Mouse (Mus musculus): ENCODE data around the gene Igsf10. TPM values are rescaled to one million over a fixed set of nuclear protein-coding genes. Genes with fewer than 3 reads are reported as not detected.

The Igsf10 gene
- polyA plus RNA-seq, 1 experiment, result 3.2 TPM

- H3K27ac ChIP-seq (ENCODE audit: insufficient read depth, low read length), result no peak overlapping the region
- H3K36me3 ChIP-seq (ENCODE audit: control insufficient read depth, insufficient read depth, low read length, poor library complexity, severe bottlenecking), result no peaks in the 10 kb centered on the region
- H3K4me3 ChIP-seq (ENCODE audit: low read depth, low read length), result no peak overlapping the region
- H3K9me3 ChIP-seq (replicated peaks; ENCODE audit: control insufficient read depth, insufficient read depth, low read length, poor library complexity, severe bottlenecking), result no peaks in the 10 kb centered on the region
- H3K4me1 ChIP-seq (ENCODE audit: control insufficient read depth, insufficient read depth, low read length), result no peaks in the 10 kb centered on the region
- no peaks in the 10 kb centered on the region for H3K27me3 ChIP-seq (ENCODE audit: control insufficient read depth, insufficient read depth, low read length, poor library complexity, severe bottlenecking)
- H3K9ac ChIP-seq (ENCODE audit: low read depth, poor library complexity, severe bottlenecking), result no peak overlapping the region
- no peak for TF ChIP-seq EP300 (IDR thresholded peaks at IDR 0.05; ENCODE audit: insufficient read depth, low read depth, low read length)
- no peak for TF ChIP-seq CTCF (IDR thresholded peaks at IDR 0.05; ENCODE audit: low read depth, low read length)
- no peak for TF ChIP-seq POLR2A (IDR thresholded peaks at IDR 0.05; ENCODE audit: insufficient read depth, low read length)
Observed at GRCm38 (mm10) chr3:59296563-59297130, 47.5 kb downstream of the Igsf10 start.

- H3K27me3 ChIP-seq (ENCODE audit: control insufficient read depth, insufficient read depth, low read length, poor library complexity, severe bottlenecking), result no peaks in the 10 kb centered on the region
- no peak overlapping the region for H3K4me3 ChIP-seq (ENCODE audit: low read depth, low read length)
- no peaks in the 10 kb centered on the region for H3K4me1 ChIP-seq (ENCODE audit: control insufficient read depth, insufficient read depth, low read length)
- no peak overlapping the region for H3K9ac ChIP-seq (ENCODE audit: low read depth, poor library complexity, severe bottlenecking)
- no peaks in the 10 kb centered on the region for H3K36me3 ChIP-seq (ENCODE audit: control insufficient read depth, insufficient read depth, low read length, poor library complexity, severe bottlenecking)
- H3K9me3 ChIP-seq (replicated peaks; ENCODE audit: control insufficient read depth, insufficient read depth, low read length, poor library complexity, severe bottlenecking), result no peaks in the 10 kb centered on the region
- no peak overlapping the region for H3K27ac ChIP-seq (ENCODE audit: insufficient read depth, low read length)
- no peak for TF ChIP-seq CTCF (IDR thresholded peaks at IDR 0.05; ENCODE audit: low read depth, low read length)
- TF ChIP-seq POLR2A (IDR thresholded peaks at IDR 0.05; ENCODE audit: insufficient read depth, low read length), result no peak
- no peak for TF ChIP-seq EP300 (IDR thresholded peaks at IDR 0.05; ENCODE audit: insufficient read depth, low read depth, low read length)
Observed at GRCm38 (mm10) chr3:59295699-59296562, 48.3 kb downstream of the Igsf10 start.

GRCm38 (mm10) chr3:59293437-59294199 lies 50.6 kb downstream of the Igsf10 start:
- no peaks in the 10 kb centered on the region for H3K36me3 ChIP-seq (ENCODE audit: control insufficient read depth, insufficient read depth, low read length, poor library complexity, severe bottlenecking)
- no peak overlapping the region for H3K9ac ChIP-seq (ENCODE audit: low read depth, poor library complexity, severe bottlenecking)
- no peaks in the 10 kb centered on the region for H3K27me3 ChIP-seq (ENCODE audit: control insufficient read depth, insufficient read depth, low read length, poor library complexity, severe bottlenecking)
- H3K4me1 ChIP-seq (ENCODE audit: control insufficient read depth, insufficient read depth, low read length), result no peaks in the 10 kb centered on the region
- H3K4me3 ChIP-seq (ENCODE audit: low read depth, low read length), result no peak overlapping the region
- no peak for TF ChIP-seq EP300 (IDR thresholded peaks at IDR 0.05; ENCODE audit: insufficient read depth, low read depth, low read length)
- TF ChIP-seq CTCF (IDR thresholded peaks at IDR 0.05; ENCODE audit: low read depth, low read length), result no peak
- no peak for TF ChIP-seq POLR2A (IDR thresholded peaks at IDR 0.05; ENCODE audit: insufficient read depth, low read length)
- H3K27ac ChIP-seq (ENCODE audit: insufficient read depth, low read length), result no peak overlapping the region
- H3K9me3 ChIP-seq (replicated peaks; ENCODE audit: control insufficient read depth, insufficient read depth, low read length, poor library complexity, severe bottlenecking), result no peaks in the 10 kb centered on the region

- Histone ChIP-seq H3K27me3 (ENCODE audit: control insufficient read depth, insufficient read depth, low read length, poor library complexity, severe bottlenecking) (no peaks in the 10 kb centered on the region), H3K4me1 (ENCODE audit: control insufficient read depth, insufficient read depth, low read length) (no peaks in the 10 kb centered on the region), H3K4me3 (ENCODE audit: low read depth, low read length) (no peak overlapping the region), H3K36me3 (ENCODE audit: control insufficient read depth, insufficient read depth, low read length, poor library complexity, severe bottlenecking) (no peaks in the 10 kb centered on the region), H3K9me3 (replicated peaks; ENCODE audit: control insufficient read depth, insufficient read depth, low read length, poor library complexity, severe bottlenecking) (peaks cover 4% of the 10 kb centered on the region), H3K9ac (ENCODE audit: low read depth, poor library complexity, severe bottlenecking) (no peak overlapping the region), H3K27ac (ENCODE audit: insufficient read depth, low read length) (no peak overlapping the region)
- TF ChIP-seq CTCF (IDR thresholded peaks at IDR 0.05; ENCODE audit: low read depth, low read length) (no peak), EP300 (IDR thresholded peaks at IDR 0.05; ENCODE audit: insufficient read depth, low read depth, low read length) (no peak), POLR2A (IDR thresholded peaks at IDR 0.05; ENCODE audit: insufficient read depth, low read length) (no peak)
Observed at GRCm38 (mm10) chr3:59290551-59290950, 53.6 kb downstream of the Igsf10 start.

GRCm38 (mm10) chr3:59278620-59279019 lies 65.6 kb downstream of the Igsf10 start:
- Histone ChIP-seq H3K27me3 (ENCODE audit: control insufficient read depth, insufficient read depth, low read length, poor library complexity, severe bottlenecking) (no peaks in the 10 kb centered on the region), H3K36me3 (ENCODE audit: control insufficient read depth, insufficient read depth, low read length, poor library complexity, severe bottlenecking) (no peaks in the 10 kb centered on the region; the same call in 1 of the 2 replicates), H3K9me3 (replicated peaks; ENCODE audit: control insufficient read depth, insufficient read depth, low read length, poor library complexity, severe bottlenecking) (no peaks in the 10 kb centered on the region), H3K9ac (ENCODE audit: low read depth, poor library complexity, severe bottlenecking) (no peak overlapping the region), H3K4me1 (ENCODE audit: control insufficient read depth, insufficient read depth, low read length) (no peaks in the 10 kb centered on the region), H3K4me3 (ENCODE audit: low read depth, low read length) (no peak overlapping the region), H3K27ac (ENCODE audit: insufficient read depth, low read length) (no peak overlapping the region)
- TF ChIP-seq CTCF (IDR thresholded peaks at IDR 0.05; ENCODE audit: low read depth, low read length) (no peak), EP300 (IDR thresholded peaks at IDR 0.05; ENCODE audit: insufficient read depth, low read depth, low read length) (no peak)
